Mouse (Mus musculus): ENCODE data around the gene Apoc4.

DNA sequence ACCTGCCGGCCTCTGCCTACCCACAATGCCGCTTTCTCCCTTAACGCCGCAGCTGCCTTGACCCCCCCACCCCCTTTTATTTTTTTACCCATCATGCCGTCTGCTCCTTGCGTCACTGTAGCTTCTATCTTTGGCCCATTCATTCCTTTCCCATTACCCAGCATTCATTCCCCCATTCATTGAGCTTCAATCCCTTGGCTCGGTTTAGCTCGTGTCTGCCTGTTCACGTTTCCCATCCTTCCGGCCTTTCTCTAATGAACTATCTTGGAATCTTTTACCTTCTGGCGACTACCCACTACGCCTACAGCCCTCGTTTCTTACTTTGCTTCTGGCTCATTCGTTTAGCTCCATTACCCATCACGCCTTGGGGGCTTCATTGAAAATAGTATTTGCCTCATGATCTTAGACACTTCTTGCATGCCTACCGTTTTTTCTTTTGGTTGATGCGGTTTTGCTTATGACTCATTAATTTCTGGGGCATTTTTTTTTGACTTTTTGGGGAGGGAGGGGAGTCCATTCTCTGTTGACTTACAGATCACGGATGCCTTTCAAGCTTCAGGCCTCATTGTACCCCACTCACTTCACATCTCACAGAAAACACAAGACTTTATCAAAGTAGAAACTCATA lies 34.9 kb upstream of the Apoc4 start:
- TF ChIP-seq POLR2A (IDR thresholded peaks at IDR 0.05; ENCODE audit: borderline replicate concordance, low read depth, low read length): no peak
- TF ChIP-seq CTCF (IDR thresholded peaks at IDR 0.05; ENCODE audit: low read depth, low read length): no peak
